Mouse (Mus musculus) liver, embryonic 14.5 days (tissue): Measurements from ENCODE around the gene Mob3a. TPM values are rescaled to one million over a fixed set of nuclear protein-coding genes. Genes with fewer than 3 reads are reported as not detected.

Source experiments
- ATAC-seq: fragments of 200-750 bp; cut with Nextera tagmentation; 2 replicates; pipeline ENCODE4 v1.8.0; 2017; ENCODE audit warnings: moderate number of reproducible peaks, mild to moderate bottlenecking, moderate library complexity; ENCODE audit not compliant: insufficient read depth
- DNase-seq, 3 experiments: peaks; one replicate each; pipeline ENCODE4 v3.0.0-alpha.2; 2012 to 2013; ENCODE audit warnings: low read depth in 3 of 3, low spot score in 3 of 3
- H3K27ac ChIP-seq: fragments of 300-500 bp; sonication (generic); 2 replicates; pipeline ENCODE4 v1.5.1; 2014; ENCODE audit warnings: moderate library complexity, mild to moderate bottlenecking, control low read depth, inconsistent platforms
- H3K27me3 ChIP-seq: fragments of 300-500 bp; sonication (generic); 2 replicates; pipeline ENCODE4 v1.6.1; 2014; ENCODE audit warnings: mild to moderate bottlenecking, low read length, moderate library complexity; ENCODE audit not compliant: control insufficient read depth, insufficient read depth
- H3K36me3 ChIP-seq: fragments of 300-500 bp; sonication (generic); replicated peaks from 2 replicates; pipeline ENCODE4 v1.6.1; 2014; ENCODE audit warnings: low read depth; ENCODE audit not compliant: control insufficient read depth, insufficient read depth
- H3K4me1 ChIP-seq, 2 experiments: fragments of 200-500 bp in 1 of 2; fragments of 300-500 bp in 1 of 2; sonication (generic) in 1 of 2; replicated peaks; 2 replicates each; pipeline ENCODE4 v1.6.1; 2012 to 2014; ENCODE audit warnings: antibody characterized with exemption in 1 of 2, inconsistent platforms in 1 of 2, low read length in 1 of 2; ENCODE audit not compliant: control insufficient read depth in 2 of 2, insufficient read depth in 2 of 2
- H3K4me2 ChIP-seq: fragments of 300-500 bp; sonication (generic); 2 replicates; pipeline ENCODE4 v1.6.1; 2014; ENCODE audit warnings: low read depth, mild to moderate bottlenecking, control low read depth, moderate library complexity
- H3K4me3 ChIP-seq, 2 experiments: fragments of 200-500 bp in 1 of 2; fragments of 300-500 bp in 1 of 2; sonication (generic) in 1 of 2; 2 replicates each; pipeline ENCODE4 v1.5.1; 2012 to 2014; ENCODE audit warnings: low read depth in 2 of 2, low read length in 2 of 2, mild to moderate bottlenecking in 2 of 2, control low read depth in 1 of 2, inconsistent platforms in 1 of 2, moderate library complexity in 1 of 2; ENCODE audit not compliant: insufficient read depth in 1 of 2
- H3K9ac ChIP-seq: fragments of 300-500 bp; sonication (generic); replicated peaks from 2 replicates; pipeline ENCODE4 v1.6.1; 2014; ENCODE audit warnings: mild to moderate bottlenecking, control low read depth, moderate library complexity
- H3K9me3 ChIP-seq: fragments of 300-500 bp; sonication (generic); 2 replicates; pipeline ENCODE4 v1.6.1; 2016; ENCODE audit warnings: low read length, mixed read lengths; ENCODE audit not compliant: control insufficient read depth
- CTCF ChIP-seq: IDR thresholded peaks from 2 replicates; pipeline ENCODE4 v1.5.1; 2016; ENCODE audit warnings: antibody characterized with exemption, low read depth, control low read depth
- EP300 ChIP-seq: IDR thresholded peaks from 2 replicates; pipeline ENCODE4 v1.6.1; 2016; ENCODE audit warnings: antibody characterized with exemption, low read depth
- WGBS: fragments of 180-500 bp; shearing (Covaris S2); extraction: QIAGEN DNeasy Blood & Tissue Kit; methylation state at CpG from one replicate; pipeline ENCODE4 v1.1.7; 2014; ENCODE audit not compliant: insufficient replicate concordance; 5-methylcytosine and 5-hydroxymethylcytosine counted together
- polyA plus RNA-seq, 2 experiments: library from polyadenylated mRNA; depleted of rRNA in 1 of 2; stranded (reverse) in 1 of 2; unstranded in 1 of 2; fragments of >200 nt; fragmentation: Nextera tagmentation in 1 of 2; extraction: Ambion mirVana in 1 of 2; gene quantifications; 2 replicates each; pipeline versions ENCODE4 v1.2.1 to v1.2.3; 2012 to 2014

The Mob3a gene
- polyA plus RNA-seq, 2 experiments, result 13.0 to 14.2 TPM

- Histone ChIP-seq H3K9me3 (no peaks in the 10 kb centered on the region), H3K4me2 (0 out of 2 replicates have a peak overlapping the region, but pooled peaks have one; percentile 18), H3K4me3 (no peak overlapping the region), H3K36me3 (peaks cover 28% of the 10 kb centered on the region), H3K9ac (no peak overlapping the region), H3K27ac (peak overlapping the region; percentile 38), H3K4me1 (peaks cover 30 to 34% of the 10 kb centered on the region in 2 experiments), H3K27me3 (no peaks in the 10 kb centered on the region)
- ATAC-seq (0 out of 2 replicates have a peak, but pooled peaks have one; percentile 9), DNase-seq (no peak)
- TF ChIP-seq EP300 (no peak), CTCF (no peak)
- WGBS, result 7% methylated on average over 5 of the region's 5 CpGs
These were observed 38.1 kb downstream of the Mob3a start for GRCm38 (mm10) chr10:80663485-80664196.

- Histone ChIP-seq H3K27ac (no peak overlapping the region), H3K4me1 (peaks cover 45 to 50% of the 10 kb centered on the region in 2 experiments), H3K9me3 (no peaks in the 10 kb centered on the region), H3K36me3 (peaks cover 4% of the 10 kb centered on the region), H3K4me3 (no peak overlapping the region), H3K27me3 (no peaks in the 10 kb centered on the region), H3K9ac (no peak overlapping the region), H3K4me2 (no peak overlapping the region)
- WGBS, result 27% methylated on average over 5 of the region's 5 CpGs
- TF ChIP-seq EP300 (no peak), CTCF (peak; percentile 92)
- DNase-seq, result no peak
- ATAC-seq, result no peak
These were observed 40.6 kb downstream of the Mob3a start for GRCm38 (mm10) chr10:80661149-80661548.

GRCm38 (mm10) chr10:80659213-80659612, 42.6 kb downstream of the Mob3a start:
- 17% methylated on average over 10 of the region's 10 CpGs for WGBS
- peak in 1 of 3 experiments; percentile 62 for DNase-seq
- H3K9ac ChIP-seq, result peak overlapping the region; percentile 50

GRCm38 (mm10) chr10:80658841-80659202, 43.0 kb downstream of the Mob3a start:
- peak overlapping the region; percentile 66 for H3K4me2 ChIP-seq
- H3K9me3 ChIP-seq, result no peaks in the 10 kb centered on the region
- no peak overlapping the region for H3K9ac ChIP-seq
- TF ChIP-seq EP300 (no peak), CTCF (no peak)
- WGBS, result 51% methylated on average over 4 of the region's 4 CpGs
- H3K27me3 ChIP-seq, result no peaks in the 10 kb centered on the region
- peak; percentile 52; the same call in 1 of the 2 replicates for ATAC-seq
- H3K4me3 ChIP-seq, result no peak overlapping the region; a peak in 2 of 4 replicates
- peak overlapping the region; percentile 27 for H3K27ac ChIP-seq
- H3K4me1 ChIP-seq, result peaks cover 28 to 38% of the 10 kb centered on the region in 2 experiments
- no peaks in the 10 kb centered on the region for H3K36me3 ChIP-seq
- no peak for DNase-seq

More at GRCm38 (mm10) chr10:80659213-80659612, 42.6 kb downstream of the Mob3a start:
- Histone ChIP-seq H3K4me2 (peak overlapping the region; percentile 66), H3K36me3 (no peaks in the 10 kb centered on the region), H3K4me3 (peak overlapping the region in 1 of 2 experiments; percentile 42; a peak in 3 of 4 replicates), H3K27me3 (no peaks in the 10 kb centered on the region), H3K27ac (peak overlapping the region; percentile 27), H3K4me1 (peaks cover 32 to 42% of the 10 kb centered on the region in 2 experiments), H3K9me3 (no peaks in the 10 kb centered on the region)
- 0 out of 2 replicates have a peak, but pooled peaks have one; percentile 24 for ATAC-seq
- TF ChIP-seq EP300 (no peak), CTCF (peak; percentile 85)

GRCm38 (mm10) chr10:80658194-80658840, 43.5 kb downstream of the Mob3a start:
- Histone ChIP-seq H3K27ac (peak overlapping the region; percentile 48), H3K4me2 (no peak overlapping the region), H3K9ac (no peak overlapping the region), H3K4me3 (no peak overlapping the region), H3K27me3 (no peaks in the 10 kb centered on the region), H3K9me3 (no peaks in the 10 kb centered on the region), H3K36me3 (no peaks in the 10 kb centered on the region), H3K4me1 (peaks cover 23 to 33% of the 10 kb centered on the region in 2 experiments)
- TF ChIP-seq EP300 (no peak), CTCF (no peak)
- no peak for ATAC-seq
- DNase-seq, result no peak
- 82% methylated on average over 14 of the region's 14 CpGs for WGBS
